Mouse (Mus musculus) hindbrain, embryonic 12.5 days (tissue): ENCODE data around the gene Satb2. TPM values are rescaled to one million over a fixed set of nuclear protein-coding genes. Genes with fewer than 3 reads are reported as not detected.

Source experiments
- ATAC-seq: fragments of 200-750 bp; cut with Nextera tagmentation; 2 replicates; pipeline ENCODE4 v1.8.0; 2017; ENCODE audit warnings: moderate TSS enrichment; ENCODE audit not compliant: low FRiP score
- H3K27ac ChIP-seq: fragments of 300-500 bp; sonication (generic); 2 replicates; pipeline ENCODE4 v1.5.1; 2016; ENCODE audit warnings: mild to moderate bottlenecking
- H3K27me3 ChIP-seq: fragments of 300-500 bp; sonication (generic); 2 replicates; pipeline ENCODE4 v1.6.1; 2016; ENCODE audit warnings: mild to moderate bottlenecking
- H3K36me3 ChIP-seq: fragments of 300-500 bp; sonication (generic); 2 replicates; pipeline ENCODE4 v1.6.1; 2016; ENCODE audit warnings: mild to moderate bottlenecking
- H3K4me1 ChIP-seq: fragments of 300-500 bp; sonication (generic); 2 replicates; pipeline ENCODE4 v1.6.1; 2016
- H3K4me2 ChIP-seq: fragments of 300-500 bp; sonication (generic); replicated peaks from 2 replicates; pipeline ENCODE4 v1.6.1; 2016; ENCODE audit warnings: mild to moderate bottlenecking
- H3K4me3 ChIP-seq: fragments of 300-500 bp; sonication (generic); 2 replicates; pipeline ENCODE4 v1.5.1; 2016; ENCODE audit warnings: mild to moderate bottlenecking
- H3K9ac ChIP-seq: fragments of 300-500 bp; sonication (generic); 2 replicates; pipeline ENCODE4 v1.6.1; 2016; ENCODE audit warnings: mild to moderate bottlenecking, moderate library complexity
- H3K9me3 ChIP-seq: fragments of 300-500 bp; sonication (generic); replicated peaks from 2 replicates; pipeline ENCODE4 v1.6.1; 2016; ENCODE audit warnings: mild to moderate bottlenecking
- WGBS: fragments of 180-500 bp; shearing (Covaris S2); methylation state at CpG from one replicate; pipeline ENCODE4 v1.1.7; 2016; 5-methylcytosine and 5-hydroxymethylcytosine counted together
- polyA plus RNA-seq: library from polyadenylated mRNA; unstranded; fragments of >200 nt; fragmentation: Nextera tagmentation; extraction: Ambion mirVana; gene quantifications from 2 replicates; pipeline ENCODE4 v1.2.1, GENCODE M21; 2016

The Satb2 gene
- polyA plus RNA-seq: 0.98 and 1.6 TPM in 2 replicates

DNA sequence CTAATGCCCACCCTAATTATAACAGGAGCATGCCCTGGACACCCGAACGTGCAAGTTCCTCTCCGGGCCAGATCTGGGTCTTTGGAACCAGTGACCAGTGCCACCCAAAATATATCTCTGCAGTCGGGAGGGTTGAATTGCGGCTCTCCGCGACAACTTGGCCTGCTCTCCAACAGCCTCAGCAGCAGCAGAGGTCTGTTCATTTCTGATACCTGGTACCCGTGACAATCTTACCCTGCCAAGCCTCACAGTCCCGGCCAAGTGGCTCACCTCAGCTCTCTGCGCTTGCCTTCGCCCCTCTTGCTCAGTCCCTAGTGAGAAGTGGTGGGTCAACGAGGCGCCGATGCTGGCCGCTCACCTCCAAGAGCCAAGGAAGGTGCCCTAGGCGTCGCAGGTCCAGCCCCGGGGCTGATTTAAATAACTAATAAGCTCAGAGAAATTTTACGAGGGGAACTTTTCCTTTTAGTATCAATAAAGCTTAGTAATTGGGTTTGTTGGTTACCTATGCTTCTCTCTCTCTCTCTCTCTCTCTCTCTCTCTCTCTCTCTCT, at the start of gene Satb2:
Satb2 (minus strand) TSS at position 500 of the 550 bp plus-strand sequence.
- Histone ChIP-seq H3K27ac (no peak within 1 kb of the TSS), H3K4me1 (peaks cover 17% of the 10 kb centered on the region), H3K9ac (no peak within 1 kb of the TSS), H3K4me3 (peak within 1 kb of the TSS; percentile 21), H3K36me3 (no peaks in the 10 kb centered on the region), H3K27me3 (peaks cover 73% of the 10 kb centered on the region), H3K4me2 (peak within 1 kb of the TSS; percentile 43), H3K9me3 (no peaks in the 10 kb centered on the region)
- WGBS: under 1% methylated on average over 19 of the region's 19 CpGs
- no peak for ATAC-seq

DNA sequence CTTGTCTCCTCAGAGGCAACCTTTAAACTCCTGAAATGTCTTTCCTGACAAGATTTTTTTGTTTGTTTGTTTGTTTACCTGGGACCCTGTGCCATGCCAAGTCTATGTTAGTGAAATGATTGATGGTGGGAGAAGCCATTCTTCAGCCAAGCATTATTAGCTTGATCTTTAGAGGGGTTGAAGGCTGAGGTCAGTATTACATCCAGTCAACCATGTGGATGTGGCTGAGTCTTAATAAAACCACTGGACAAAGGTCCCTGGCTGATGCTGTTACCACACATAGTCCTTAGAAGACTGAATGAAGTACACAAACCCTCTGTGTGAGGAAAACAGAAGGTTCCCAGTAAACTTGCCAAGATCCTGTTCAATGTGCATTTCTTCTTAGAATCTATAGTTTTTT, 40.5 kb upstream of the Satb2 start:
- H3K27me3 ChIP-seq: no peaks in the 10 kb centered on the region
- H3K36me3 ChIP-seq: no peaks in the 10 kb centered on the region
- no peak for ATAC-seq
- H3K27ac ChIP-seq: no peak overlapping the region
- peaks cover 7% of the 10 kb centered on the region; the same call in 1 of the 2 replicates for H3K9me3 ChIP-seq
- H3K9ac ChIP-seq: no peak overlapping the region
- no peaks in the 10 kb centered on the region for H3K4me1 ChIP-seq
- no peak overlapping the region for H3K4me2 ChIP-seq
- H3K4me3 ChIP-seq: no peak overlapping the region

GRCm38 (mm10) chr1:57013856-57014255, 35.4 kb upstream of the Satb2 start:
- Histone ChIP-seq H3K36me3 (no peaks in the 10 kb centered on the region), H3K4me3 (no peak overlapping the region), H3K27me3 (no peaks in the 10 kb centered on the region), H3K4me2 (no peak overlapping the region), H3K9me3 (peaks cover 7% of the 10 kb centered on the region; the same call in 1 of the 2 replicates), H3K9ac (no peak overlapping the region), H3K27ac (no peak overlapping the region), H3K4me1 (no peaks in the 10 kb centered on the region)
- no peak for ATAC-seq

DNA sequence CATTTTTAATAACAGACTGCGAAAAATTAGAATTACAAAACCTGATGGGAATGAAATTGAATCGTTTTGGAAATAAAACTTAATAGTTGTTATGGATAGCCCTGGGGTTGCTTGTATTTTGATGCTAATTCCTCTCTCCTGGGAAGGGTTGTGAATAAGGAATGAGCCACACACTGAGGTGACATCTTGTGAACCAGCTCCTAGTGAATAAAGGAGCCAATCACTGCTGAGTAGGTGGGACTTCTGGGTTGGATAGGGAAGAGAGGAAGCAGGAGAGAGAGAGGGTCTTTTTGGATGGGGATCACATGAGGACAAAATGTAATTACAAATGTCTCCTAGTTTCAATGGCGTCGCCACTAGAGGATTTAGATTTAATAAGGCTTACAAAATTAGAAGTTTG, 30.7 kb upstream of the Satb2 start:
- H3K27me3 ChIP-seq: no peaks in the 10 kb centered on the region
- no peak overlapping the region for H3K9ac ChIP-seq
- ATAC-seq: no peak
- no peaks in the 10 kb centered on the region for H3K36me3 ChIP-seq
- no peak overlapping the region for H3K4me2 ChIP-seq
- no peaks in the 10 kb centered on the region for H3K9me3 ChIP-seq
- no peak overlapping the region for H3K27ac ChIP-seq
- H3K4me1 ChIP-seq: no peaks in the 10 kb centered on the region
- WGBS: 65% methylated on average over 4 of the region's 4 CpGs
- no peak overlapping the region for H3K4me3 ChIP-seq

DNA sequence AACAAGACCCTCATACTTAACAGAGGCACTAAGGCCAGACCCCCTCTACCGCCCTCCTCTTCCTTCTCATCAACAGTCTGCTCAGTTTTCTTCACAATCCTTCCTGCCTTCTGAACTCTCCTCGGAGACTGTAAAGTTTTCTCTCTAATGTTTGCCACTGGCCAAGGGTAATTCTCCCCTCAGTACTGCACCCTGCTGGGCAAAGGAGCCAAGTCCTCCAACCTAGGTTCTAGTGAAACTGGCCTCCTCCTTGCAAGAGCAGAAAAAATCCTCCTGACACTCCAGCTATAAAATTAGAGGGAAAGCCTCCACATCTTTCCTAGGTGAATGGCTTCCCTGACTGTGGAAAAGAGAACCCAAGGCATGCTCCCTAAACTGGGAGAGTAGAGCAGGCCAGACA, 16.6 kb upstream of the Satb2 start:
- H3K4me3 ChIP-seq: no peak overlapping the region
- 56% methylated on average over 2 of the region's 2 CpGs for WGBS
- no peak for ATAC-seq

DNA sequence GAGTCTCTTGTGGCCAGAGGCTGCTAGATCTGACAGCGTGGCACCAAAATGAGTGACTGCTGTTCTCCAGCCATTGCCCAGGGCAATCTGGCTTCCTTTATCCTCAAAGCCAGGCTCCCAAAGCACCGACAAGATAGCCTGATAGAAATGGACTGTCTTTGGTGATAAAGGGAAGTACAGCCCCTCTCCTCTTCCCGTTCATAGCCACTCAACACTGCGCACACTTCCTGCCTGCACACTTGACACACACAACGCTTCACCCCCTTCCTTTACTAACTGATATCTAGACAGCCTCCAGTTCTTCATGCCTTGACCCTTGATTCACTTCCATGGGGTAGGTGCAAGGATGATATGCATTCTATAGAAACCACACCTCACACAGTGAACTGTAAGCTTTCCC, 13.9 kb upstream of the Satb2 start:
- WGBS: 72% methylated on average over 5 of the region's 5 CpGs
- no peaks in the 10 kb centered on the region for H3K4me1 ChIP-seq
- ATAC-seq: no peak

More for the DNA sequence above, 16.6 kb upstream of the Satb2 start:
- Histone ChIP-seq H3K9ac (no peak overlapping the region), H3K36me3 (no peaks in the 10 kb centered on the region), H3K27ac (no peak overlapping the region), H3K4me1 (no peaks in the 10 kb centered on the region), H3K27me3 (no peaks in the 10 kb centered on the region), H3K9me3 (no peaks in the 10 kb centered on the region), H3K4me2 (no peak overlapping the region)

GRCm38 (mm10) chr1:56991613-56992012, 13.2 kb upstream of the Satb2 start:
- ATAC-seq: no peak
- Histone ChIP-seq H3K9ac (no peak overlapping the region), H3K4me2 (no peak overlapping the region), H3K4me3 (no peak overlapping the region), H3K4me1 (no peaks in the 10 kb centered on the region), H3K36me3 (no peaks in the 10 kb centered on the region), H3K27me3 (peaks cover 11% of the 10 kb centered on the region), H3K27ac (no peak overlapping the region), H3K9me3 (no peaks in the 10 kb centered on the region)
- 55% methylated on average over 4 of the region's 4 CpGs for WGBS

More for the DNA sequence above, 13.9 kb upstream of the Satb2 start:
- Histone ChIP-seq H3K4me2 (no peak overlapping the region), H3K27me3 (peaks cover 6% of the 10 kb centered on the region; the same call in 1 of the 2 replicates), H3K36me3 (no peaks in the 10 kb centered on the region), H3K4me3 (no peak overlapping the region), H3K9ac (no peak overlapping the region), H3K27ac (no peak overlapping the region), H3K9me3 (no peaks in the 10 kb centered on the region)

- Histone ChIP-seq H3K9ac (no peak overlapping the region), H3K4me2 (peak overlapping the region; percentile 12; the same call in 1 of the 2 replicates), H3K27ac (no peak overlapping the region), H3K9me3 (no peaks in the 10 kb centered on the region), H3K36me3 (no peaks in the 10 kb centered on the region), H3K4me3 (peak overlapping the region; percentile 7; the same call in 1 of the 2 replicates), H3K4me1 (peaks cover 8% of the 10 kb centered on the region), H3K27me3 (peaks cover 79% of the 10 kb centered on the region)
- 2% methylated on average over 14 of the region's 14 CpGs for WGBS
- ATAC-seq: no peak
Measured at GRCm38 (mm10) chr1:56984483-56984810, 6.0 kb upstream of the Satb2 start.

DNA sequence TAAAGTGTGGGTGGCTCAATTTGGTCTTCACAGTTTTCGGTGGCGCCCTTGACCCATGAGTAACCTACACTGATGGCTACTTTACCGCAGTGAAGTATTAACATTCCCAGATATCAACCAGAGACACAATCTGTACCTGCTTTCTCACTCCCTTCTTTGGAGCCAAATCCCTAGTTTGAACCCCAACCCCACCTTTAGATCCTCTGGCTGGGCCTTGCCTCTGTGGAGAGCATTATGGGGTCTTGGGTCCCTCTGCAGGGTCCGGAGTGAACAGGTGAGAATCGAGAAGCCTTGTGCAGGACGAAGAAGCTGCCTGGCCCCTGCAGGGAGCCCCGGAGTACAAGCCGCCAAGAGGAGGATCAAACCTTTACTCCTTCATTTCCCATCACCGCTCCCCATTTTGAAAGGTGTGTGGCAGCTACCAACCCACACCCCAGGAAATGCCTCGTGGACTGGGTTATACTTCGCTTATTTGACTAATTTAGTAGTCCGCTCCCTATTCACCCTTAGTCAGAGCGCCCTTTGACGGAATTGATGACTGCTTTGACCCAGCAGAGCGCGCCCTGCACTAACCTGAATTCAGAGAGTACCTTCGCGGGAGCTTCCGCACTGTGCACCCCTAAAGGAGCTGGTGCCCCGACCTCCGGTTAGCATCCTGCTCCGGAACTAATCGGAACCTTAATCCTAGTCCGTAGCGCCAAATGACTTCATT, 5.5 kb upstream of the Satb2 start:
- Histone ChIP-seq H3K36me3 (no peaks in the 10 kb centered on the region), H3K9ac (no peak overlapping the region), H3K4me1 (peaks cover 8% of the 10 kb centered on the region), H3K4me2 (peak overlapping the region; percentile 12; the same call in 1 of the 2 replicates), H3K27me3 (peaks cover 81% of the 10 kb centered on the region), H3K27ac (no peak overlapping the region), H3K9me3 (no peaks in the 10 kb centered on the region), H3K4me3 (peak overlapping the region; percentile 7; the same call in 1 of the 2 replicates)
- no peak for ATAC-seq
- WGBS: 1% methylated on average over 25 of the region's 25 CpGs

GRCm38 (mm10) chr1:56983100-56983590, 4.7 kb upstream of the Satb2 start:
- Histone ChIP-seq H3K36me3 (no peaks in the 10 kb centered on the region), H3K4me2 (no peak overlapping the region), H3K27me3 (peaks cover 83% of the 10 kb centered on the region), H3K4me3 (no peak overlapping the region), H3K9me3 (no peaks in the 10 kb centered on the region), H3K27ac (no peak overlapping the region), H3K9ac (no peak overlapping the region), H3K4me1 (peaks cover 10% of the 10 kb centered on the region)
- no peak for ATAC-seq
- WGBS: under 1% methylated on average over 8 of the region's 8 CpGs

DNA sequence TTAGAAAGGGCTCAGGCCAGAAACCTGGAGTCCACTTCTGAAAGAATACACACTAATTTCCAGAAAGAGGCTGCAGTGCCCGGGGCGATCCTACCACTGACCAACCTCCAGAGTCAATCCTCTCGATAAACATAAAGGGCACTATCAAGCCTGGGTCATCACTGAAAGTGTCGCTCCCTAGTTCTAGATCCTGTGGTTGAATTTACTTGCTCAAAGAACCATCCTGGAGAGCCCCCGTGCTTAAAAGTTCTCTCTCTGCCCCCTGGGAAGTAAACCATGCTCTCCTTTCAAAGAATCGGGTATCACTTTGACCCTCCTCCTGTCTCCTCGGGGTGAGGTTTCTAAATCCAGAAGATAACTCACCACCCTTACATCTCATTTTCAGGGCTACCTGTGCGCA, 4.2 kb upstream of the Satb2 start:
- Histone ChIP-seq H3K4me3 (no peak overlapping the region), H3K27me3 (peaks cover 88% of the 10 kb centered on the region), H3K4me1 (peaks cover 14% of the 10 kb centered on the region)

DNA sequence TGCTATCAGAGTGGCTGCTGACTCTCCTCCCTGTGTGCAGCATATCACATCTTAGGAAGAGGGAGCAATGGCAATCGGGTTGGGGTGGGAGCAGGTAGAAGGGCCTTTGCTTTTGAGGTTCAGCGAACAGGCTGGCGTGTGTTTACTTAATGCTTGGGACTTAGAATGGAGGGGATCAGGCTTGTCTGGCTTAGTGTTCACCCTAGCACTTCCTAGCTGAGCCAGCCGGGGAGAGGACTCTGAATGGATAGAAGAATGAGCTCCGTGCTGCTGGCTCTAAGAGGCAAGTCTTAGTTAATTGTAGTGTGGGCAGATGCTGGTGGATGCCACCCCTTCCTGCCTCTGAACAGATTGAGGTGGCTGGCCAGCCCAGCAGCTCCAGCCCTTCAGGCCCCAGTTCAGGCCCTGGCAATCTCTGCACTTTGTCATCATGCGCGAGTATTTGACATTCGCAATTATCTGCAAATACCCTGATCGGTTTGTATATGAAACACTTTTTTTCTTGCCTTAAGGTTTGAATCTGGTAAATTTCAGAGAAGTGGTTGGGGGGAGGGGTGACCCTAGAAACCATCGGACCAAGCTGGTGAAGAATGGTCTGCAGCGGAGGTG, 3.6 kb upstream of the Satb2 start:
- H3K9ac ChIP-seq: no peak overlapping the region
- no peak overlapping the region for H3K4me3 ChIP-seq
- ATAC-seq: no peak
- WGBS: 2% methylated on average over 11 of the region's 11 CpGs
- no peaks in the 10 kb centered on the region for H3K9me3 ChIP-seq
- no peaks in the 10 kb centered on the region for H3K36me3 ChIP-seq
- peaks cover 90% of the 10 kb centered on the region for H3K27me3 ChIP-seq
- peaks cover 20% of the 10 kb centered on the region for H3K4me1 ChIP-seq
- H3K27ac ChIP-seq: no peak overlapping the region
- H3K4me2 ChIP-seq: no peak overlapping the region

More for the DNA sequence above, 4.2 kb upstream of the Satb2 start:
- no peaks in the 10 kb centered on the region for H3K9me3 ChIP-seq
- no peak overlapping the region for H3K4me2 ChIP-seq
- no peaks in the 10 kb centered on the region for H3K36me3 ChIP-seq
- no peak for ATAC-seq
- no peak overlapping the region for H3K27ac ChIP-seq
- H3K9ac ChIP-seq: no peak overlapping the region
- WGBS: 1% methylated on average over 8 of the region's 8 CpGs
